Comparison of ENCODE assay signal across 8 mouse cellular contexts in the genomic region with DNA sequence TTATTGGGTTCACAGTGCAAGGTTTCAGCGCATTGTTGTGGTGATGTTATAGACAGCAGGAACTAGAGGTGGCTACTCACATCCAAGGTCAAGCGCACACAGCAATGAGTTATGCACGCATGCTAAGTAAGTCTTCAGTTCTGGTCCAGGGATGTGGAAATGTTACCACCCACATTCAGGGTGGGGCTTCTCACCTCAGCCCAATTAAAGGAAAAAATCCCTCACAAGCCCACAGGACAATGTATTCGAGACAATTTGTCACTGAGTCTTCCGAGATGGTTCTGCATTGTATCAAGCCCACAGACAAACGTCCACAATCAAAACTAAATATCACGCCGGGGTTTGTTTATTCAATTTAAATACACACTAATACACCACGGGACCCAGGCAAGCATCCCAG. TPM values are rescaled to one million over a fixed set of nuclear protein-coding genes. Genes with fewer than 3 reads are reported as not detected.
DNase-seq lines count a peak whose midpoint lies in the region; ATAC-seq and TF ChIP-seq lines count a peak whose summit lies in the region.

No protein-coding gene starts in this region.

- no peaks in the 10 kb centered on the region for H3K36me3 ChIP-seq in C2C12 (ENCODE audit: control insufficient read depth, insufficient read depth)
- H3K36me3 ChIP-seq in embryonic facial prominence, embryonic 10.5 days (replicated peaks), result no peaks in the 10 kb centered on the region
- H3K36me3 ChIP-seq in intestine, embryonic 14.5 days (ENCODE audit: control insufficient read depth, insufficient read depth, low read length), result no peaks in the 10 kb centered on the region

- H3K4me1 ChIP-seq in embryonic facial prominence, embryonic 10.5 days, result peaks cover 8% of the 10 kb centered on the region
- peaks cover 6% of the 10 kb centered on the region; the same call in 1 of the 2 replicates for H3K4me1 ChIP-seq in intestine, embryonic 14.5 days (replicated peaks; ENCODE audit: control insufficient read depth, insufficient read depth, low read length)

- ATAC-seq in intestine, embryonic 14.5 days (replicated peaks; ENCODE audit: low FRiP score, low TSS enrichment, low read depth), result peak; percentile 1; the same call in 1 of the 2 replicates

- peaks cover 6% of the 10 kb centered on the region for H3K79me3 ChIP-seq in C2C12 (ENCODE audit: low read depth)

- peak; percentile 52 for DNase-seq in cerebellum, adult 11 months
- DNase-seq in cerebellum, adult 8-10 months, result no peak
- no peak for DNase-seq in embryonic facial prominence, embryonic 10.5 days (ENCODE audit: low spot score)
- DNase-seq in intestine, embryonic 14.5 days (ENCODE audit: low spot score), result no peak
- DNase-seq in lung, postnatal 36 days, result peak; percentile 12
- no peak for DNase-seq in urinary bladder, postnatal 14 days (ENCODE audit: low spot score)
- DNase-seq in adrenal gland, adult (ENCODE audit: inconsistent age in 2 of 2, low spot score in 1 of 2), result no peak

- no peak overlapping the region for H3ac ChIP-seq in C2C12 (ENCODE audit: control insufficient read depth, insufficient read length, low read depth)

- peak overlapping the region; percentile 81 for H3K4me2 ChIP-seq in intestine, embryonic 14.5 days (ENCODE audit: low read length)

- peak overlapping the region; percentile 83; the same call in 1 of the 2 replicates for H3K9ac ChIP-seq in intestine, embryonic 14.5 days (ENCODE audit: low read length)

- H3K79me2 ChIP-seq in C2C12 (ENCODE audit: control insufficient read depth, insufficient read depth), result peaks cover 28% of the 10 kb centered on the region

- H3K27me3 ChIP-seq in C2C12 (ENCODE audit: control insufficient read depth, insufficient read depth, insufficient read length), result no peaks in the 10 kb centered on the region
- no peaks in the 10 kb centered on the region for H3K27me3 ChIP-seq in embryonic facial prominence, embryonic 10.5 days (replicated peaks; ENCODE audit: low read depth, poor library complexity, severe bottlenecking)
- H3K27me3 ChIP-seq in intestine, embryonic 14.5 days (replicated peaks; ENCODE audit: control insufficient read depth, insufficient read depth, low read length), result no peaks in the 10 kb centered on the region

- 84% methylated on average over 9 of the region's 9 CpGs for WGBS in embryonic facial prominence, embryonic 10.5 days
- WGBS in intestine, embryonic 14.5 days, result 59% methylated on average over 9 of the region's 9 CpGs

- no peak overlapping the region; the same call in 1 of the 2 replicates for H3K27ac ChIP-seq in embryonic facial prominence, embryonic 10.5 days (replicated peaks)
- H3K27ac ChIP-seq in intestine, embryonic 14.5 days (ENCODE audit: low read depth), result no peak overlapping the region

- TF ChIP-seq CTCF in C2C12 (IDR thresholded peaks at IDR 0.05; ENCODE audit: control insufficient read depth, insufficient read depth, insufficient read length), result no peak

- peak overlapping the region; percentile 69 for H3K4me3 ChIP-seq in C2C12 (ENCODE audit: insufficient read depth, poor library complexity, severe bottlenecking)
- H3K4me3 ChIP-seq in embryonic facial prominence, embryonic 10.5 days, result peak overlapping the region; percentile 83
- H3K4me3 ChIP-seq in intestine, embryonic 14.5 days (ENCODE audit: low read depth, low read length), result peak overlapping the region; percentile 69

- H3K9me3 ChIP-seq in embryonic facial prominence, embryonic 10.5 days, result no peaks in the 10 kb centered on the region
- H3K9me3 ChIP-seq in intestine, embryonic 14.5 days (ENCODE audit: control insufficient read depth, low read length), result no peaks in the 10 kb centered on the region

TF ChIP-seq in C2C12, 6 proteins besides CTCF, POLR2A, EP300 and RAD21:
- no peak for TF ChIP-seq MYOG (IDR thresholded peaks at IDR 0.05; ENCODE audit: control insufficient read depth, extremely low read depth, insufficient read length)
- TF ChIP-seq USF1 (IDR thresholded peaks at IDR 0.05; ENCODE audit: low read depth), result no peak
- TF ChIP-seq CEBPB (IDR thresholded peaks at IDR 0.05; ENCODE audit: low read depth), result no peak
- no peak for TF ChIP-seq FOSL1 (IDR thresholded peaks at IDR 0.05; ENCODE audit: insufficient read depth, low read length, poor library complexity, severe bottlenecking)
- no peak for TF ChIP-seq MAX (IDR thresholded peaks at IDR 0.05)
- no peak for TF ChIP-seq MYOD1 (IDR thresholded peaks at IDR 0.05; ENCODE audit: control insufficient read depth, insufficient read length, low read depth)

RNA-seq across cellular contexts. Expression of a gene that starts 0.7 kb away (rescaled TPM):
- polyA plus RNA-seq in C2C12 (2012; fragmentation: generic; extraction: Trizol), result 13.4 TPM
- polyA plus RNA-seq in embryonic facial prominence, embryonic 10.5 days (2016; fragmentation: Nextera tagmentation; extraction: Ambion mirVana), result 21.2 and 21.3 TPM in 2 replicates
- polyA plus RNA-seq in intestine, embryonic 14.5 days (2014; fragmentation: Nextera tagmentation; extraction: Ambion mirVana), result 26.9 and 31.3 TPM in 2 replicates

Comparison
In these comparisons a context has a peak if more than half of its experiments do, and no peak if none do; other contexts are left out.
1. DNase-seq: peak in cerebellum, adult 11 months (single experiment) and lung, postnatal 36 days (single experiment); none in cerebellum, adult 8-10 months (single experiment), embryonic facial prominence, embryonic 10.5 days (single experiment), intestine, embryonic 14.5 days (single experiment), urinary bladder, postnatal 14 days (single experiment) and adrenal gland, adult (0 of 2).
2. Peak in every context shown above with its lines, with median percentiles within 50 percentile points of each other: H3K4me3 ChIP-seq.